ENCODE assay signal across 27 mouse cellular contexts in genomic region chr4:66337443-66337842, GRCm38 (mm10).
A peak's percentile ranks its signal among the peaks of the same experiment; 100 is the strongest.
DNase-seq lines count a peak whose midpoint lies in the region; ATAC-seq and TF ChIP-seq lines count a peak whose summit lies in the region.
"Had no signal": no experiment of that assay in that cellular context is flagged by ENCODE, and none has a peak within 500 bp of the region (broad histone marks: within the 10 kb centered on the region; RNA-seq: fewer than 3 reads in every experiment).

No protein-coding gene starts in this region.

- no peak overlapping the region for H3K4me3 ChIP-seq in kidney, postnatal 0 days (replicated peaks; ENCODE audit: low read depth, low read length)
- no peak overlapping the region for H3K4me3 ChIP-seq in kidney, embryonic 14.5 days (ENCODE audit: low read length)
- H3K4me3 ChIP-seq in bone marrow macrophage, adult 2 months (ENCODE audit: insufficient read depth, low read length): no peak overlapping the region
- H3K4me3 ChIP-seq: embryonic facial prominence, embryonic 10.5 days; erythroblast, embryonic 14.5 days; forebrain, embryonic 13.5 days; left cerebral cortex, adult 2 months; midbrain, embryonic 13.5 days; neural tube, embryonic 13.5 days had no signal

- no peaks in the 10 kb centered on the region for H3K9me3 ChIP-seq in kidney, postnatal 0 days (replicated peaks; ENCODE audit: low read length)
- no peaks in the 10 kb centered on the region for H3K9me3 ChIP-seq in kidney, embryonic 14.5 days (ENCODE audit: control insufficient read depth, low read length)
- H3K9me3 ChIP-seq: embryonic facial prominence, embryonic 10.5 days; forebrain, embryonic 13.5 days; midbrain, embryonic 13.5 days; neural tube, embryonic 13.5 days had no signal

- no peak for ATAC-seq in kidney, postnatal 0 days (replicated peaks; ENCODE audit: low FRiP score, low read depth)
- ATAC-seq in kidney, embryonic 14.5 days (ENCODE audit: low FRiP score, low TSS enrichment): no peak
- no peak for ATAC-seq in activated CD4-positive, CD25-positive, alpha-beta regulatory T cell, adult 4 months
- ATAC-seq: forebrain, embryonic 13.5 days; hindbrain, embryonic 16.5 days; intestine, embryonic 16.5 days; liver, postnatal 0 days; midbrain, embryonic 13.5 days had no signal

- no peak overlapping the region for H3K9ac ChIP-seq in kidney, postnatal 0 days (ENCODE audit: low read depth, low read length)
- H3K9ac ChIP-seq in kidney, embryonic 14.5 days (ENCODE audit: low read depth, low read length): no peak overlapping the region
- H3K9ac ChIP-seq: forebrain, embryonic 13.5 days; liver, postnatal 0 days; midbrain, embryonic 13.5 days; neural tube, embryonic 13.5 days had no signal

- no peak for TF ChIP-seq POLR2A in bone marrow macrophage, adult 2 months (IDR thresholded peaks at IDR 0.05; ENCODE audit: borderline replicate concordance, low read depth, low read length)

- peak; percentile 13 to 72 for DNase-seq in adrenal gland, adult (ENCODE audit: inconsistent age in 2 of 2, low spot score in 1 of 2)
- no peak for DNase-seq in adrenal gland, postnatal 4 days (ENCODE audit: low spot score in 2 of 2)
- peak; percentile 22 for DNase-seq in kidney, postnatal 0 days (ENCODE audit: low spot score)
- peak; percentile 12 for DNase-seq in MN1 (ENCODE audit: low spot score)
- DNase-seq in right cerebral cortex, postnatal 36 days (ENCODE audit: low spot score in 2 of 2): no peak
- DNase-seq: cerebellum, adult 9-10 months; gastrocnemius, postnatal 14 days; heart, adult 18-20 months; heart, postnatal 4 days; kidney, postnatal 25 days; layer of hippocampus, adult 9-11 months; left cerebral cortex, postnatal 4 days; liver; liver, postnatal 0 days; right cerebral cortex, adult 18-20 months; thymus, postnatal 25 days had no signal

- H3K4me1 ChIP-seq in kidney, postnatal 0 days (replicated peaks; ENCODE audit: insufficient read depth, low read length): no peaks in the 10 kb centered on the region; the same call in 1 of the 2 replicates
- 0 out of 2 replicates have a peak, but pooled peaks cover 3% of the 10 kb centered on the region for H3K4me1 ChIP-seq in kidney, embryonic 14.5 days (ENCODE audit: control insufficient read depth, insufficient read depth, low read length)
- H3K4me1 ChIP-seq in bone marrow macrophage, adult 2 months (ENCODE audit: control insufficient read depth, insufficient read depth, low read length): peaks cover 5% of the 10 kb centered on the region; the same call in 1 of the 2 replicates
- H3K4me1 ChIP-seq: forebrain, embryonic 13.5 days; midbrain, embryonic 13.5 days; neural tube, embryonic 13.5 days had no signal

- H3K27me3 ChIP-seq in kidney, postnatal 0 days (ENCODE audit: insufficient read depth, low read length): no peaks in the 10 kb centered on the region
- no peaks in the 10 kb centered on the region for H3K27me3 ChIP-seq in kidney, embryonic 14.5 days (ENCODE audit: control insufficient read depth, insufficient read depth, low read length)
- H3K27me3 ChIP-seq: forebrain, embryonic 13.5 days; midbrain, embryonic 13.5 days; neural tube, embryonic 13.5 days had no signal

- 67% methylated on average over 3 of the region's 3 CpGs for WGBS in kidney, postnatal 0 days
- 69% methylated on average over 3 of the region's 3 CpGs for WGBS in kidney, embryonic 14.5 days

- no peak overlapping the region for H3K27ac ChIP-seq in kidney, postnatal 0 days
- H3K27ac ChIP-seq in kidney, embryonic 14.5 days (ENCODE audit: low read depth, low read length): no peak overlapping the region
- peak overlapping the region; percentile 57 for H3K27ac ChIP-seq in bone marrow macrophage, adult 2 months (ENCODE audit: insufficient read depth, low read depth, low read length)
- H3K27ac ChIP-seq: embryonic facial prominence, embryonic 10.5 days; forebrain, embryonic 13.5 days; left cerebral cortex, adult 2 months; midbrain, embryonic 13.5 days; neural tube, embryonic 13.5 days had no signal

- H3K36me3 ChIP-seq in kidney, postnatal 0 days (ENCODE audit: insufficient read depth, low read length): no peaks in the 10 kb centered on the region
- no peaks in the 10 kb centered on the region for H3K36me3 ChIP-seq in kidney, embryonic 14.5 days (ENCODE audit: control insufficient read depth, insufficient read depth, low read length)
- H3K36me3 ChIP-seq: embryonic facial prominence, embryonic 10.5 days; midbrain, embryonic 13.5 days; neural tube, embryonic 13.5 days had no signal

- H3K4me2 ChIP-seq in kidney, postnatal 0 days (ENCODE audit: low read length): no peak overlapping the region
- no peak overlapping the region for H3K4me2 ChIP-seq in kidney, embryonic 14.5 days (replicated peaks; ENCODE audit: low read depth, low read length)
- H3K4me2 ChIP-seq: forebrain, embryonic 13.5 days; midbrain, embryonic 13.5 days; neural tube, embryonic 13.5 days had no signal

- no peak for TF ChIP-seq CTCF in kidney, postnatal 0 days (IDR thresholded peaks at IDR 0.05; ENCODE audit: low read depth)
- TF ChIP-seq CTCF in bone marrow macrophage, adult 2 months (IDR thresholded peaks at IDR 0.05; ENCODE audit: low read depth, low read length): no peak

Comparison
In these comparisons a context has a peak if more than half of its experiments do, and no peak if none do; other contexts are left out.
1. DNase-seq: peak in adrenal gland, adult (2 of 2), kidney, postnatal 0 days (single experiment) and MN1 (single experiment); none in adrenal gland, postnatal 4 days (0 of 2) and right cerebral cortex, postnatal 36 days (0 of 2).